Mouse (Mus musculus): ENCODE results near the gene Nufip1.

Nufip1 gene

DNA sequence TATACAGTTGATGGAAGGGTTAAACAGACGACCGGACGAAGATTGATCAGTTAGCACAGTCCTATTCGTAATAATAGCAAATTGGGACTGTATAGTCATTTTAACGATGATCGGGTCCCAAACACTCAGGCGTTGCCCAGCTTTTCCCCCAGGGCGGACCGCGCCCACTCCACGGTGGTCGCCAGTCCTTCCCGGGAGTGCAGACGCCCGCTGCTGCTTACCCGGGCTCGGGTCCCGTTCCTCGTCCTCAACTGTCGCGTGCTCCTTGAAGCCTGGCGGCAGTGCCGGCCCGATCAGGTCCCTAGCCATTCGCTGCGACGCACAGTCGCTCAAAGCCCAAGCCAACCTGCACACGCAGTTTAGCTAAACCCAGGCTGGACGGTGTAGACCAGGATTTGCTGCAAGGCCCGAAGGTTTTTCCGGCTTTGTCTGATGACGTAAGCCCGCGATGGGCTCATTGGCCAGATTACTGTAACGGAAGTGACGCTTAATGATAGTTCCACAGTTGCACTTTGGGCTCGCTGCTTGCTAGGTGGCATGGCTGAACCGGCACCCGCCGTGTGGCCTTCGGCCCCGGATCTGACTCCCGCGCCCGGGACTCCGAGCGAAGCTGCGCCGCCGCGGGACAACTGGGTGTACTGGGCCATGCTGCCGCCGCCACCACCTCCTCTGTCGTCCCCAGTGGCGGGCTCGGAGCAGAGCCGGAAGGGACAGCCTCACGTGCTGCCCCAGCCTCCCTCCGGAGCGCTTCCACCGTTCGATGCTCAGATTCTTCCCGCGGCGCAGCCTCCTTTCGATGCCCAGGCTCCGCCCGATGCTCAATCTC, at the start of gene Nufip1, which contains the start of gene Gpalpp1:
TSS of gene Nufip1 (plus strand) at position 496 of the 826 bp plus-strand sequence.
TSS of gene Gpalpp1 (minus strand) at position 365 of the 826 bp plus-strand sequence.
- DNase-seq = peak; percentile 93

GRCm38 (mm10) chr14:76067237-76067636, 43.5 kb upstream of the Nufip1 start:
- no peak for DNase-seq

DNA sequence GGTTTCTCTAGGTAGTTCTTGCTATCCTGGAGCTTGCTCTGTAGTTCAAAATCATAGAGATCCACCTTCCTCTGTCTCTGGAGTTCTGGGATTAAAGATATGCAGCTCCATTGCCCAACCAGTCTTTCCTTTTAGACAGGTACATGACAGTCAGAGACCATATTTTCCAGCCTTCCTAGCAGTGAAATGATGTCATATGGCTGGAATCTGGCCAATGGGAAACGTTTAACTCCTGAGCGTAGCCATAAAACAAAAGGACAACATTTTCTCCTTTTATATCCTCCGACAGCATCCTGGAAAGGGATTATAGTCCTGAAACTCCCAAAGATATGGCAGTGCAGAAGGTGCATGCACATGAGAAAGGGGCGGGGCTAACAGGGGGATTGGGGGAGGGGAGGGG, 42.4 kb upstream of the Nufip1 start:
- no peak for DNase-seq

DNA sequence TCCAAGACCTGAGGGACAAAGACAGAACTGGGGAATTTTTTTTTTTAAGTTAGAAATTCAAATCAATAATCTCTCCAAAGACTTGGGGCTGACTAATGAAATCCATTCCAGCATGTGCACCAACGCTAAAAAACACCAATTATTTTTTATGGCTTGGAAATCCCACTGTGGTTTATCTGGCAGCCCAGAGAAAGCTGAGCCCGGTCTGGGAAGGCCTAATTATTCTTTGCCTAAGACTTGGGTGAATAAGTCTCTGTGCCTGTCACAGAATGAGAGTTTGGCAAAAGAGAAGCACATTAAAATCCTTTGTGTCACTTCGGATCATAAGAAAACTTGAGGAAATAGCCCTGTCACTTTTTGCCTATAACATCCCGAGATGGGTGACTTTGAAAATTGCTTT, 41.4 kb upstream of the Nufip1 start:
- no peak for DNase-seq

DNA sequence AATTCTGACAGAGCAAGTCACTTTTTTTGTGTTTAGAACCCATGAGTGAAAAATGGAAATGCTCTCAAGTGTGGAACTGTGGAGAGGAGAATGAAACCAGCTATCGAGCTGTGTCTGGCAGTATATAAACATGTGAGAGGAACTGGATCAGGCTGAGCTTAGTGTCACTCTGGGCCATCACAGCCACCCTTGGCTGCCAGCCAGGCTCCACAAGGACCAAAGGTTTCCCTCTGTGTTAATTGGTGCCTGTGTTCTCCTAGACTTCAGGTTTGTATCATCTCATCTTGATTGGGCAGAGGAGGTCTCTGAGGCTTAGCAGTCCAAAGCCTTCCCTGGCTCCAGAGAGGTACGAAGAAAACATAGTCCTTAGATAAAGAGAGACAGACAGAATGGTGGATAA, 38.1 kb upstream of the Nufip1 start:
- DNase-seq = peak; percentile 39

DNA sequence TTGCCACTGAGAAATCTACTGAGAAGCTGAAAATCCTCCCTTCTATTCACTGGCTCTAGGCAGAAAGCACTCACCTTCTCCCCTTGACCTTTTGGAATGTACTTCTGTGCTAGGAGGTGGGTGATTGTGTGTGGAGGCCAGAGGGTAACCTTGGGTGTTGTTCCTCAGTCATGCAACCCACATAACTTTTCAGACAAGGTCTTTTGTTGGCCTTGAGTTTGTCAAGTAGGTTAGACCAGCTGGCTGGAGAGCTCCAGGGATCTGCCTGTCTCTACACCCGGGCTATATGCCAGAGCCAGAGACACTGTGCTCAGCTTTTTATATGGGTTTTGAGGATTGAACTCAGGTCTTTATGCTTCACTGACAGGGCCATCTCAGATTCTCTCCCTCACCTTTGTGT, 36.5 kb upstream of the Nufip1 start:
- no peak for DNase-seq

DNA sequence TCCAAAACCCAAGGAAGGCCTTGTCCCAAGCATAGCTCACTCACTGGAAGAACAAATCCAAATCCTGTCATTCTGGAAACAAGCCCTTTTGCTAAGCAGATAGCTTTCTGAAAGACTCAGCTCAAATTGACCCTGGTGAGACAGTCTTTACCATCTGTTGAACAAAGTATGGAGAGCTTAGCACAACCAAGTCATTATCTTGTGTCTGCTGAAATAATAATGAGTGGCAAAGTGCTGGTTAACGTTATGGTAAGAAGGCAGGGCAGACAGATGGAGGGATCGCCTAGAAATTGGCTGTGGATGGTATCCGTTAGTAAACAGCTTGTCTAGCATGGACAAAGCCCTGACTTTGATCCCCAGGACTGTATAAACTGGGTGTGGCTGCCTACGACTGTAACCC, 35.0 kb upstream of the Nufip1 start:
- no peak for DNase-seq

- no peak for DNase-seq
These were observed 34.1 kb upstream of the Nufip1 start for GRCm38 (mm10) chr14:76076602-76077001.

DNA sequence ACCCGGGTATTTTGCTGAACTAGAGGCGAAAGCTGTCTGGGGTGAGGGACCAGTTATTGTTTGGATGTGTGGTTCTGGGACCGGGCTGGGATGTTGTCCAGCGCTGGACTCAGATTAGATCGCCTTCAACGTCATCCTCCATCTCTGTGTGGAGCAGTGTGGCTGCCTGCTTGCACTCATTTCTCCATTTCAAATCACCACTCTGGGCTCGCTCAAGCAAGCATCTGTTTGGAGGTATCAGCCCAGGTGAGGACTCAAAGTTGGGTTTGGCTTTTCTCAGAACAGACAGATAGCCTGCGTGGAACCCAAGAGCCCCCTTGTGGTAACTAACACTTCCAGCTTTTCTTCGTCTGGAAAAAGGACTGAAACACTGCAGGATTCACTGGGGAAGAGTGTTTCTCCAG, 33.6 kb upstream of the Nufip1 start:
- DNase-seq = peak; percentile 70

DNA sequence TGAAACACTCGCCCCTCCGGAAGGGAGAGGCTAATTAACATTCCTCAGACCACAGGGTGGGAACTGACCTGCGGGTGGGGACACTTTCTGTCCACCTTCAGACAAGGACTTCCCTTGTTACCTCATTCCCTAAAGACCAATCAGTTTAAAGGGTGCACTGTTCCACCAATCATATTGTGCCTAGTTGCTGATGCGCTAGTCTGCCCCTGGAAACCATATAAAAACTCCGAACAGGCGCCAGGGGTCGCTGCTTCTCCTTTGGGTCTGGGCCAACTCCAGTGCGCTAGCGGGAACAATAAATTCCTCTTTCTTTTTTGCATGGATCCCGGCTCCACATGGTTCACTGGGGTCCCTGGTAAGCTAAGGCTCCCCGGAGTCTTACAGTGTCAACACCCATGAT, 29.2 kb upstream of the Nufip1 start:
- DNase-seq = no peak

DNA sequence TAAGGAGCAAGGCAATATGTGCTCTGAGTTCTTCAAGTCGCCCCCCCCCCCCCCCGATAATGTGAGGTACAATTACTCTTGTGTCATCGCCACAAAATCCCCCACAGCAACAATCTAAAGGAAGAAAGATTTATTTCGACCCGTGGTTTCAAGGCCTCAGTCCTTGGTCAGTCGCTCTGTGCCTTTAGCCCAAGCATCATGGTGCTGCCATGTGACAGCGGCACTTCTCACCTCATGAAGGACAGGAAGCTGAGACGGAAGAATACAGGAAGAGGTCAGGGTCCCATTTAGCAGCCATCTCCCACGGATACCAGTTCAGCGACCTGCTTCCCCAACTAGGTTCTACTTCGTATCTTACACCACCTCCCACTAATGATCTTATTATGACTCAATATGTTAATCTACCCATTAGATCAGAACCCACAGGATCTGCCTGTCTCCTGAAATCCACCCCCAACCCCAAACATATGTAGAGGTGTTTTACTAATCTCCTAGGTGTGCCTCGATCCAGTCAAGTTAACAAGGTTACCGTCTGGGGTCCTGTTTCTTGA, 28.5 kb upstream of the Nufip1 start:
- no peak for DNase-seq

DNA sequence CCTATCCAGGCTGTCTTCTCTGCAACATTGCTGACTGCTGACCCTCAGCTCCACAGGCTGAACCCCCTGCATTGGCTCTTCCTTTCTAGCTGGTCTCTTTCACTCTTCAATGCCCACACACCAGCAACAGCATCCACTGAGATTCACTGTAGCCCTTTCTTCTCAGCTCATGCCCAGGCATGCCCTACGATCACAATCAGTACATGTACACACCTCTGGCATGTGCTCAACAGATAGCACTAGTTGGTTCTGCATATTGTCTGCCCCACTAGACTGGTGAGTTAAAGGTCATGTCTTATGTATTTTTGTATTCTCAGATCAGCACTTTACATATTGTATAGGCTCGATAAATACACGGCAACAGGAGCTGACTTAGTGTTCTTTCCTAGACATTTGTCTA, 26.5 kb upstream of the Nufip1 start:
- DNase-seq = no peak

- DNase-seq = no peak
These were observed 13.4 kb upstream of the Nufip1 start for GRCm38 (mm10) chr14:76097244-76097643.

DNA sequence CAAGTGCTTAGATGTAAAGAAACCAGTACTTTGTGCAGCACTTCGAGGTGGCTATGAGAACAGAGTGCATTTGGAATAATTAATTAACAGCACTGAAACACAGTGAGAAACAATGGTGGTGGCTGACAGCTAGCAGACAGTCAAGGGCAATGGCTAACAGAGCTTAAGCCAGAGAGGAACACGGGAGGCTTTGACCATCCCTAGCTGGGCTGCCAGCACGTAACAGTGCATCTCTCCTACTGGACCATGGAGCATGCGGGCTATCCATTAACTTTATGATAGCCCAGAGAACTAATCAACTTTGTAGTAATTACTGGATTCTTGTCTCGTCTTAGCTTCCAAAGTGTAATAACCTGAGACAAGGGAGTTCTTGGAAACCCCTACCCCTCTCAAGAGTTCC, 12.9 kb upstream of the Nufip1 start:
- DNase-seq = peak; percentile 38

DNA sequence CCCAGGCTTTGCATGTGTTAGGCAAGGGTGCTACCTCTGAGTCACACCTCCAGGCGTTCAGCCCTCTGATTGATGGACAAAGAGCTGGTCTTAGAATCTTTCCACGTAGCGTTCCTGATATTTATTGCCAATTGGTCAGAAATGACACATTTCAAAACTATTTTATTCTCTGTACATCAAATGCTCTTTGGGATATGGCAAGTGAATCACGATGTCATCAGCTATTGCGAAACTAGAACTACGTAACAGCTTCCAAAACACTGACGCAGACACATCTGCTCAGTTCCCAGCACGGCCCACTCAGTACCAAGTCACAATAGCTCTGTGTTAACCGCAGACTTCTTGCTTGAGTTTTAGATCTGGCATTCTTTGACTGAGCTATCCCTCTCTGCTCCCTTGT, 11.1 kb upstream of the Nufip1 start:
- no peak for DNase-seq

GRCm38 (mm10) chr14:76115744-76116143, 5.1 kb downstream of the Nufip1 start:
- DNase-seq = no peak

DNA sequence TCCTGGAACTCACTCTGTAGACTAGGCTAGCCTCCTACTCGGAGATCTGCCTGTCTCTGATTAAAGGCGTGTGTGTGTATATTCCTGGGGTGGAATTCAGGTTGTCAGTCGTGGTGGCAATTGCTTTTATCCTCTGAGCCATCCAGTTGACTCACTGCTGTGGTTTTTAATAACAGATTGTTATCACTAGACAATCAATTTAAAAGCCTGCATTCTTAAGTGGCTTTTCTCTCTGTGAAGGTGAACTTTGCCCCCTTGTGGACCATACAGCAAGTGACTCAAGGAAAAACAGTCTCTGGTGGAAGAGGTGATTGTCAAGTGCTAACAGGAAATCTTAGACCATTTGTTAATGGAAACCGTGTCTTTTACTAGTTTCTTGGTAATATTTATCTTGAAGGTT, 8.3 kb downstream of the Nufip1 start:
- no peak for DNase-seq

- no peak for DNase-seq
These were observed 9.8 kb downstream of the Nufip1 start for GRCm38 (mm10) chr14:76120472-76120871.

DNA sequence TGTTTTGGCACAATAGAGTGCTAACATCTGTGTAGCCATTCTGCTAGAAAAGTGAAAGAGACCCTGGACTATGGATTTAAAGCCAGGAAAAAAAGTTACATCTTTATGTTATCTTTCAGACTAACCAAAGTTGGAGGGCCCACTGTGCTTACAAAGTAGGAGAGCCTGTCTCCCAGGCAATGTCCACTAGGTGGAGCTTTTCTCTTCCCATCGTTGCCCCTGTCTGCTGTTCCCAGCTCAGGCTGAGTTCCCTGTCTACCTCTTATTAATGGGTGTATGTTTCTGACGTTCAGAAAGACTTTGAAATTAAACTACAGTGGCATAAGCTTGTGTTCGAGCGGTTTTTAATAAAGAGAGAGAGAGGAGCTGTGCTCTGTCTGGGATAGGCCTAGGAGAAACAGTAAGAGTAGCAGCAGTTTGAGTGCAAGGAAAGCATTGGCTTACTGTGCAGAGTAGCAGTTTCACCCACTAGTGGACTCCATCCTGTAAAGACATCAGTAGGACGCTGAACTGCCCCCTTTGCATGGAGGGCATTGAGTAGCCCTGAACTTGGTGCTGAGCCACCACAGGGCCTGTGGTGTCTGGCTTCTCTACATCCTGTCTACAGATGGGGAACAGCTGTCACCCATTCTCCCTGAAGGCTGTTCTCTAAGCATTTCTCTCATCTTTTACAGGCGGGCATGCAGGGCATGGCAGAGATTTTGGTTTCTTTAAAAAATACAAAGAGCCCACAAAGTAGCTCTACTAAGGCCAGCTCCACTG, 11.4 kb downstream of the Nufip1 start:
- peak; percentile 70 for DNase-seq

DNA sequence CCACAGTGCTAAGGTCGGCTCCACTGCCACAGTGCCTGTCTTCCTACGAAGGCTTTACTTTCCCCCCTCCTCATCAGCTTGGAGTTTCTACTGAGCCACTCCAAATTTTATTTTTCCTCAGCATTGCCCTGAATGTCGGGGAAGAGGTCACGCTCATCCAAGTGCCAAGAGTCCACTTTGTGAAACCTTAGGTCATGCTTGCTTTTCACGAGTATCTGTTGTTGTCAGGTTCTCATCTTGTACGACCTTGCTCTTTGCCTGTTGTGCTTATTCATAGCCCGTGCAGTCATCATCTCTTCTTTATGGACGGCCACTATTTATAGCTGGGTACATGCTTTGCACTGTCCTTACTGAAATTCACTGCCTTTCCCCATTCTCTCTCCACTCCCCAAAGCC, 12.0 kb downstream of the Nufip1 start:
- no peak for DNase-seq

GRCm38 (mm10) chr14:76127311-76127710, 16.6 kb downstream of the Nufip1 start:
- no peak for DNase-seq

- no peak for DNase-seq
These were observed 17.5 kb downstream of the Nufip1 start for GRCm38 (mm10) chr14:76128174-76128573.

- DNase-seq = no peak
These were observed 24.3 kb downstream of the Nufip1 start for GRCm38 (mm10) chr14:76134975-76135374.

DNA sequence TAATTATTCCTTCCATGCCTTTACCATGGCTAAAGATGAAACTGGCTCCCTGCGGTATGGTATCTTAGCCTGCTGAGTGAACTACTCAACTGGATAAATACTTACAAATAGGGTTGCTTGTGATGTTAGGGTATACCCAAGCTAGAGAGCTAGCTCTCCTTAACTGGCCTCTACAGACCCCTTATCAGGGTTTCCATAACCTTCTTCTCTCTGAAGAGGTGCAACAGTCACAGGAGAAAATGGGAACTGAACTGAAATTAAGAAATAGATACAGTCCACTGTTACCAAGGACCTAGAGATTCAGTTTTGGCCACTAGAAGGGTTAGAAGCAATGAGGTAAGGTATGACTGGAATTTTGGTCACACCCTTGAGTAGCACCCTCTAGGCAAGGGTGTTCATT, 34.6 kb downstream of the Nufip1 start:
- DNase-seq = no peak
